Comparison of ENCODE assay signal across 8 mouse cellular contexts in genomic region chr9:61278216-61278758, GRCm38 (mm10).
DNase-seq lines count a peak whose midpoint lies in the region; ATAC-seq and TF ChIP-seq lines count a peak whose summit lies in the region.

No protein-coding gene starts in this region.

- H3K4me1 ChIP-seq in heart, adult 2 months (ENCODE audit: control insufficient read depth, insufficient read depth, low read length) = peaks cover 3% of the 10 kb centered on the region
- H3K4me1 ChIP-seq in ES-E14 (ENCODE audit: control insufficient read depth in 2 of 2, insufficient read depth in 2 of 2, low read length in 2 of 2, poor library complexity in 1 of 2) = peaks cover 0 to 17% of the 10 kb centered on the region in 2 experiments; a peak in 2 of 4 replicates
- peaks cover 26% of the 10 kb centered on the region for H3K4me1 ChIP-seq in midbrain, embryonic 12.5 days

- no peak for TF ChIP-seq POLR2A in heart, adult 2 months (IDR thresholded peaks at IDR 0.05; ENCODE audit: insufficient read depth, low read depth, low read length)

- no peak overlapping the region for H3K9ac ChIP-seq in heart, adult 2 months (ENCODE audit: low read depth, low read length)
- no peak overlapping the region for H3K9ac ChIP-seq in ES-E14 (ENCODE audit: insufficient read depth, low read depth, low read length, poor library complexity, severe bottlenecking)
- H3K9ac ChIP-seq in midbrain, embryonic 12.5 days (replicated peaks) = no peak overlapping the region

- no peaks in the 10 kb centered on the region for H3K79me2 ChIP-seq in heart, adult 2 months (replicated peaks; ENCODE audit: control insufficient read depth, insufficient read depth, low read length)

- 25% methylated on average over 12 of the region's 12 CpGs for WGBS in heart, adult 2 months
- 9% methylated on average over 12 of the region's 12 CpGs for WGBS in midbrain, embryonic 12.5 days

- no peak for TF ChIP-seq EP300 in heart, adult 2 months (IDR thresholded peaks at IDR 0.05; ENCODE audit: insufficient read depth, low read depth, low read length)

- H3K4me3 ChIP-seq in heart, adult 2 months = peak overlapping the region; percentile 13
- H3K4me3 ChIP-seq in ES-E14 (ENCODE audit: insufficient read depth in 1 of 2, low read depth in 1 of 2, low read length in 2 of 2, poor library complexity in 1 of 2, severe bottlenecking in 1 of 2) = no peak overlapping the region
- no peak overlapping the region for H3K4me3 ChIP-seq in midbrain, embryonic 12.5 days

- H3K27ac ChIP-seq in heart, adult 2 months = no peak overlapping the region; the same call in 1 of the 2 replicates
- H3K27ac ChIP-seq in ES-E14 (ENCODE audit: insufficient read depth, low read depth, low read length, poor library complexity, severe bottlenecking) = no peak overlapping the region
- peak overlapping the region; percentile 77 for H3K27ac ChIP-seq in midbrain, embryonic 12.5 days (replicated peaks)

- in situ Hi-C loops in ES-E14 (cut with MboI; ENCODE audit: low sequenced_read_pairs in 2 of 2, unreplicated experiment in 2 of 2) = no loop called here

- H3K27me3 ChIP-seq in heart, adult 2 months (ENCODE audit: control insufficient read depth, insufficient read depth, low read length) = no peaks in the 10 kb centered on the region
- H3K27me3 ChIP-seq in midbrain, embryonic 12.5 days = peaks cover 32% of the 10 kb centered on the region

- H3K9me3 ChIP-seq in ES-E14 (ENCODE audit: control insufficient read depth, insufficient read depth, low read depth, low read length) = no peaks in the 10 kb centered on the region
- no peaks in the 10 kb centered on the region for H3K9me3 ChIP-seq in midbrain, embryonic 12.5 days

- intact Hi-C loops in heart, adult 2 months (cut with DNase I) = loop anchor here (5.0 kb wide), 2 partner anchors 231 to 419 kb away; no protein-coding TSS in a partner anchor

- no peak for TF ChIP-seq CTCF in heart, adult 2 months (IDR thresholded peaks at IDR 0.05)

- peak overlapping the region; percentile 41 for H3K4me2 ChIP-seq in midbrain, embryonic 12.5 days (replicated peaks)

- H3K36me3 ChIP-seq in heart, adult 2 months (ENCODE audit: control insufficient read depth, insufficient read depth, low read length) = no peaks in the 10 kb centered on the region
- H3K36me3 ChIP-seq in ES-E14 (ENCODE audit: control insufficient read depth, insufficient read depth, low read length, poor library complexity, severe bottlenecking) = no peaks in the 10 kb centered on the region
- no peaks in the 10 kb centered on the region for H3K36me3 ChIP-seq in midbrain, embryonic 12.5 days

- DNase-seq in heart, adult 2 months = no peak
- no peak for DNase-seq in heart, adult 11 months
- DNase-seq in ES-E14 (ENCODE audit: low read depth, low spot score) = no peak
- peak; percentile 36 to 62 for DNase-seq in frontal cortex, postnatal 10 days (ENCODE audit: low spot score in 2 of 2)
- DNase-seq in left cerebral cortex, adult 8-10 months (ENCODE audit: low spot score in 2 of 2) = peak; percentile 23 to 75
- DNase-seq in embryo, embryonic 10.5 days (ENCODE audit: low spot score) = no peak
- DNase-seq in adrenal gland, postnatal 4 days (ENCODE audit: low spot score in 2 of 2) = no peak

- peak; percentile 31 for ATAC-seq in midbrain, embryonic 12.5 days (ENCODE audit: low FRiP score, low read depth)

TF ChIP-seq in ES-E14, 5 proteins besides CTCF, POLR2A, EP300 and RAD21:
- TF ChIP-seq ZNF384 (IDR thresholded peaks at IDR 0.05; ENCODE audit: low read depth, low read length) (peak; percentile 93), CHD2 (IDR thresholded peaks at IDR 0.05; ENCODE audit: low read depth, low read length) (no peak)

Comparison
In these comparisons a context has a peak if more than half of its experiments do, and no peak if none do; other contexts are left out.
1. DNase-seq: peak in frontal cortex, postnatal 10 days (2 of 2) and left cerebral cortex, adult 8-10 months (2 of 2); none in heart, adult 2 months (0 of 2), heart, adult 11 months (single experiment), ES-E14 (single experiment), embryo, embryonic 10.5 days (single experiment) and adrenal gland, postnatal 4 days (0 of 2).